Mouse (Mus musculus) stomach, embryonic 14.5 days (tissue): ENCODE data around the gene Tut7. TPM values are rescaled to one million over a fixed set of nuclear protein-coding genes. Genes with fewer than 3 reads are reported as not detected.
A peak's percentile ranks its signal among the peaks of the same experiment; 100 is the strongest.

Source experiments
- ATAC-seq: fragments of 200-750 bp; cut with Nextera tagmentation; 2 replicates; pipeline ENCODE4 v1.8.0; 2017; ENCODE audit warnings: low read depth, moderate TSS enrichment; ENCODE audit not compliant: insufficient number of reproducible peaks, insufficient read depth, low FRiP score
- H3K27ac ChIP-seq: fragments of 300-500 bp; sonication (generic); 2 replicates; pipeline ENCODE4 v1.5.1; 2014; ENCODE audit warnings: mild to moderate bottlenecking, low read length, moderate library complexity, mixed read lengths
- H3K27me3 ChIP-seq: fragments of 300-500 bp; sonication (generic); 2 replicates; pipeline ENCODE4 v1.6.1; 2014; ENCODE audit warnings: low read length, control low read depth, mixed read lengths; ENCODE audit not compliant: control insufficient read depth, insufficient read depth
- H3K36me3 ChIP-seq: fragments of 300-500 bp; sonication (generic); 2 replicates; pipeline ENCODE4 v1.6.1; 2014; ENCODE audit warnings: mild to moderate bottlenecking, control low read depth, low read length, moderate library complexity, mixed read lengths; ENCODE audit not compliant: control insufficient read depth, insufficient read depth
- H3K4me1 ChIP-seq: fragments of 300-500 bp; sonication (generic); 2 replicates; pipeline ENCODE4 v1.6.1; 2014; ENCODE audit warnings: low read length, control low read depth, mixed read lengths; ENCODE audit not compliant: control insufficient read depth, insufficient read depth
- H3K4me2 ChIP-seq: fragments of 300-500 bp; sonication (generic); replicated peaks from 2 replicates; pipeline ENCODE4 v1.6.1; 2014; ENCODE audit warnings: low read depth, low read length, control low read depth
- H3K4me3 ChIP-seq: fragments of 300-500 bp; sonication (generic); 2 replicates; pipeline ENCODE4 v1.5.1; 2014; ENCODE audit warnings: low read depth, low read length, control low read depth
- H3K9ac ChIP-seq: fragments of 300-500 bp; sonication (generic); replicated peaks from 2 replicates; pipeline ENCODE4 v1.6.1; 2014; ENCODE audit warnings: low read depth, mild to moderate bottlenecking, control low read depth, low read length, moderate library complexity, mixed read lengths
- H3K9me3 ChIP-seq: fragments of 300-500 bp; sonication (generic); 2 replicates; pipeline ENCODE4 v1.6.1; 2016; ENCODE audit warnings: low read depth, low read length, control low read depth; ENCODE audit not compliant: control insufficient read depth
- WGBS: fragments of 180-500 bp; shearing (Covaris S2); extraction: QIAGEN DNeasy Blood & Tissue Kit; methylation state at CpG from one replicate; pipeline ENCODE4 v1.1.7; 2014; 5-methylcytosine and 5-hydroxymethylcytosine counted together
- polyA plus RNA-seq: library from polyadenylated mRNA; unstranded; fragments of >200 nt; fragmentation: Nextera tagmentation; extraction: Ambion mirVana; gene quantifications from 2 replicates; pipeline ENCODE4 v1.2.1, GENCODE M21; 2014

The Tut7 gene
- polyA plus RNA-seq, 1 experiment from 2014 or later = 49.4 TPM

DNA sequence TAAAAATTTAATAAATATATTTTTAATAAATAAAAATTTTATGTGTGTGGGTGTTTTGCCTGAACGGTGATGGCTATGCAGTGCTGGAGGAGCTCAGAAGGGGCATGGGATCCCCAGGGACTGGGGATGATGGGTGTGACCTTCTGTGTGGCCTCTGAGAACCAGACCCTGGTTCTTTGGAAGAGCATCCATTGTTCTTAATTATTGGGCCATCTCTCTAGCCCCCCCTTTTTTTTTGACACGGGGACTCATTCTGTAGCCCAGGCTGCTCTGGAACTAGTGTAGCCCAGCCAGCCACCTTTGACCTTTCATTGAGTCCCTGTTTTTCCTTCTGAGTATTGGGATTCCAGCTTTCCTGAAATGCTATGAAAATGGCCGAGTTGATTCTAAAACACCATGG is 13.9 kb upstream of the Tut7 start:
- H3K27ac ChIP-seq = no peak overlapping the region
- H3K4me1 ChIP-seq = peaks cover 9% of the 10 kb centered on the region
- no peaks in the 10 kb centered on the region for H3K36me3 ChIP-seq
- H3K4me2 ChIP-seq = no peak overlapping the region
- H3K27me3 ChIP-seq = no peaks in the 10 kb centered on the region
- no peak for ATAC-seq
- H3K9me3 ChIP-seq = no peaks in the 10 kb centered on the region
- no peak overlapping the region for H3K4me3 ChIP-seq
- 79% methylated on average over 3 of the region's 3 CpGs for WGBS
- no peak overlapping the region for H3K9ac ChIP-seq

DNA sequence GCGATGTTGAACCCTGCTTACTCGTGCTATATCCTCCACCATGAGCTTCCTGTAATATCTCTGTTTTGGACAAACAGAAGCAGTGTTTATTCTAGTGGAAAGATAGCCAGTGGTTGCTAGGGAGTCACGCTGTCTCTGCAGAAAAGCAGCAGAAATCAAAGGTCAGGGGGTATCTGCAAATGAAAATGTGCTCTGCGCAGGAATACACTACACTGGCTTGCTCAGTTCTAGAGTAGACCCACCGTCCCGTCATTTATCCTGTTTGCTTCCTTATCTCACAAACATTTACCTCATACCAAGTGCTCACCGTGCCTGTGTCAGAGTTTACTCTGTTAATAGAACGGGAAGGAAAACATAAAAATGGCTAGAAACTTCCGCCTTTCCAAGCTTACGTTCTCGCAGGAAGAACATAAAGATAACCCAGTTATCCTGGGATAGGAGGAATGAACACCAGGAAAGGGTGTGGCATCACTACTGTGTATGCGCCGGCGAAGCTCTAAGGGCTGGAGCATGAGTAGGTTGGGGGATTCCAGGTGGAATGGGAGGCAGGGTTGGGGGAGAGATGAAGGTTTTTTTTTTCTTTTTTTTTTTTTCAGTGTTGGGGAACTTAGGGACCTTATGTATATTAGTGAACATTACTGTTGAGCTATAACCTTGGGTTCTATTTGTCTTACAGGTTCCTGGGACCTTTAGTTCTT is 13.3 kb upstream of the Tut7 start:
- WGBS = 43% methylated on average over 14 of the region's 14 CpGs
- peak; percentile 46; the same call in 1 of the 2 replicates for ATAC-seq
- Histone ChIP-seq H3K4me2 (no peak overlapping the region), H3K4me1 (peaks cover 9% of the 10 kb centered on the region), H3K36me3 (no peaks in the 10 kb centered on the region), H3K4me3 (no peak overlapping the region), H3K27ac (peak overlapping the region; percentile 59; the same call in 1 of the 2 replicates), H3K9me3 (no peaks in the 10 kb centered on the region), H3K27me3 (no peaks in the 10 kb centered on the region), H3K9ac (no peak overlapping the region)

DNA sequence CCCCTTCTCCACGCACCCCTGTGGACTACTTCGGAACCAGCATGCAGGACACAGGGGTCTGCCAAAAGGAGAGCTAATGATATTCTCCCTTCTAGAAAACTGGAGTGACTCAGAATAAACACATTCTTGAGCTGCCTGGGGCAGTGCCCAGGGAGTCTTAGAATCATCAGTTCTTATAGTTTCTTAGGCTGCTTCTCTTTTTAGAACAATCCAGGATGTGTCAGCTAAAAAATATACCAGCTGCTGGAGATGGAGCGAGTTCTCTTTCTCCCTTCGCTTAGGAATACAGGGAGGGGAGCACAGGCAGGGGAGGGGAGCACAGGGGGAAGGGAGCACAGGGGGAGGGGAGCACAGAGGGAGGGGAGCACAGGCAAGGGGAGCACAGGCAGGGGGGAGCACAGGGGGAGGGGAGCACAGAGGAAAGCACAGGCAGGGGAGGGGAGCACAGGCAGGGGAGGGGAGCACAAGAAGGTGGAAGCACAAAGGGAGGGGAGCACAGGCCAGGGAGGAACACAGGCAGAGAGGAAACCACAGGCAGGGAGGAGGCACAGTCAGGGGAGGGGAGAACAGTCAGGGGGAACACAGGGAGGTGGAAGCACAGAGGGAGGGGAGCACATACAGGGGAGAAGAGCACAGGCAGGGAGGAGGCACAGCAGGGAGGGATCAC is 12.0 kb upstream of the Tut7 start:
- Histone ChIP-seq H3K36me3 (no peaks in the 10 kb centered on the region), H3K4me2 (no peak overlapping the region), H3K27me3 (no peaks in the 10 kb centered on the region), H3K4me1 (peaks cover 9% of the 10 kb centered on the region), H3K27ac (peak overlapping the region; percentile 85), H3K9me3 (no peaks in the 10 kb centered on the region), H3K9ac (no peak overlapping the region), H3K4me3 (no peak overlapping the region)
- peak; percentile 68; the same call in 1 of the 2 replicates for ATAC-seq
- WGBS = 34% methylated on average over 4 of the region's 4 CpGs

DNA sequence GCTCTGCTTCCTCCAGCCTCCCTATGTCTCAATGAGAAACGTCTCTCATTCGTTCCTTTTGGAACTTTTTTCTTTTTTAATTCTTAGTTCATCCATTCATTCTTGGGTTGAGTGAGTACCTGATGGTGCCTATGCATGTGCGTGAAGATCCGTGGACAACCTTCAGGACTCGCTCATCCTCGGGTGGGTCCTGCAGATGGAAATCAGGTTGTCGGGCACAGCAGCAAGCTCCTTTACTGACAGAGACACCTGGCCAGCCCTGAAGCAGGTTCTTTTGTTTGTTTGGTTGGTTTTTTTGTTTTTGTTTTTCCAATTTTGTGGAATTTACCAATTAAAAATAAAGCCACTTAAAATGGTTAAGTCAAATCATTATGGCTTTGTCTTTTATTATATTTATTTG is 9.9 kb upstream of the Tut7 start:
- ATAC-seq = no peak
- Histone ChIP-seq H3K27me3 (no peaks in the 10 kb centered on the region), H3K4me3 (no peak overlapping the region), H3K4me2 (no peak overlapping the region), H3K27ac (no peak overlapping the region), H3K36me3 (no peaks in the 10 kb centered on the region), H3K9ac (no peak overlapping the region), H3K4me1 (peaks cover 9% of the 10 kb centered on the region), H3K9me3 (no peaks in the 10 kb centered on the region)
- WGBS = 82% methylated on average over 7 of the region's 7 CpGs

DNA sequence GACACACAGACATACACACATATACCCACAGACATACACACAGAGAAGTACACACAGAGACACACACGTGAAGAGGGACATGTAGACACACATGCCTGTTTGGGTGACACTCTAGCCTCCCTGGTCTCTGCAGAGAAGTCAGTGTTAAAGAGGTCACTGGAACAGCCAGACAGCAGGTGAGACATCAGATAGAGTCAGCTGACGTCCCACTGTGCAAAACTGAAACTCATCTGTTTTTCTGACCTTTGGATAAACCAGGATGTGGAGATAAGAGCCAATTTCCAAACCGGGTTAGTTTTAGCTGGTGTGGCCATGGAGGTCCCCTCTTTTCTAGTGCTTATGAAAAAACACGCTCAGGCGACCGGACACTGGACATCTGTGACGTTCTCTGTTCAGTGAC is 9.5 kb upstream of the Tut7 start:
- ATAC-seq = no peak
- no peak overlapping the region for H3K9ac ChIP-seq
- 57% methylated on average over 7 of the region's 7 CpGs for WGBS

DNA sequence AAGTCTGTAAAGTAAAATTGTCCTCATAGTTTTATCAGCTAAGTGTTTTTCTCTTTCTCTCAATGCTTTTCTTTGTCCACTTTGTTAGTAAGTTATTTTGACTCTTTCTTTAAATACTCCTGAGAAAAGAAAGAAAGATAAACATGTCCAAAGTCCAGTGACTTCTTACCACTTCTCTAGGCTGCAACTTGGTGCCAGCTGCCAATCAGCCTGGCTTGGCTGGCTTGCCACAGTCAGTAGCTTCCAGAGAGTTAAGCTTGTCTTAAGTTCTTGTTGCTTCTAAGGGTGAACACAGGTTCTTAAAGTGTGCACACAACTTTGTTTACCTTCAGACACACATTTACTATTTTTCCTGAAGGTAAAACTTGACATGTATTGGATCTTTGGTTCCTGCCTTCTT is 3.0 kb upstream of the Tut7 start:
- no peak for ATAC-seq
- Histone ChIP-seq H3K4me1 (peaks cover 8% of the 10 kb centered on the region; the same call in 1 of the 2 replicates), H3K9me3 (no peaks in the 10 kb centered on the region), H3K27me3 (no peaks in the 10 kb centered on the region), H3K27ac (no peak overlapping the region), H3K9ac (no peak overlapping the region), H3K36me3 (no peaks in the 10 kb centered on the region; the same call in 1 of the 2 replicates), H3K4me3 (no peak overlapping the region), H3K4me2 (no peak overlapping the region)

More for the DNA sequence above, 9.5 kb upstream of the Tut7 start:
- Histone ChIP-seq H3K4me2 (no peak overlapping the region), H3K4me3 (no peak overlapping the region), H3K4me1 (peaks cover 9% of the 10 kb centered on the region), H3K27ac (no peak overlapping the region), H3K27me3 (no peaks in the 10 kb centered on the region), H3K36me3 (no peaks in the 10 kb centered on the region), H3K9me3 (no peaks in the 10 kb centered on the region)

DNA sequence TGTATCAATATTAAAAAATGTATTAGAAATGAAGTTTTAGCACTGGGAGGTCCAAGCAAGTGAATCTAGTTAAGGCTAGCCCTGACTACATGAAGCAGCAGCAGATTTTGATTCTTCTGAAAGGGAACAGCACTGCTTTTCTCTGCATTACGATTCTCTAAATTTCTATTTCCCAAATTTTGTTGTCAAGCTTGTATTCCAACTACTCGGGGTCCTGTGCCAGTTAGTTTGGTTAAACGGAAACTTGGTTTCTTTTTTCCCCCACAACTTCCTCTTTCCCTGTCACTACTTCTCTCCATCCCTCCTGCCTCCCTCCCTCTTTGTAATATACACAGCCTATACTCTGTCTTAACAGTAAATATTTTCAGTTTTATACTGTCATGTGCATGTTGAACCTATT is 2.1 kb downstream of the Tut7 start:
- WGBS = 75% methylated on average over 3 of the region's 3 CpGs
- Histone ChIP-seq H3K36me3 (peaks cover 9% of the 10 kb centered on the region; the same call in 1 of the 2 replicates), H3K27me3 (no peaks in the 10 kb centered on the region), H3K4me2 (peak overlapping the region; percentile 62; the same call in 1 of the 2 replicates), H3K9me3 (no peaks in the 10 kb centered on the region), H3K27ac (no peak overlapping the region), H3K4me1 (peaks cover 23% of the 10 kb centered on the region; the same call in 1 of the 2 replicates), H3K4me3 (no peak overlapping the region; the same call in 1 of the 2 replicates), H3K9ac (no peak overlapping the region)
- ATAC-seq = no peak

DNA sequence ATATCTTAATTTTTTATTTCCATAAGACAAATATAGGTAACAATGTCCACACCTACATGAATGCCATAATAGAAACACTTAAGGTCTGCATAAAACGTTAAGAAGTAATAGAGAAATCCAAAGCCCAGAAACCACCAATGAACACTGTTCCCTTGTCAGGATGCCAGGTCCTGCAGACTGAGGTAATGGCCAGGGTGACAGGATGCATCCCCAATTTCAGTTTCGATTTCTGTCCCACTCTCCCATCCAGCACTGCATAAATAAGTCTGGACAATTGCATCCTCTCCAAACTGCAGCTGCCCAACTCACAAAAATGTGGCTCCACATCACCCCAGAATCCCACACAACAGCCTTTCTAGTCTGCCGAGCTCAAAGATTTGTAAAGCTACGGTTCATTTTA is 2.8 kb downstream of the Tut7 start:
- Histone ChIP-seq H3K27me3 (no peaks in the 10 kb centered on the region), H3K36me3 (peaks cover 15% of the 10 kb centered on the region)

More for the DNA sequence above, 2.8 kb downstream of the Tut7 start:
- H3K27ac ChIP-seq = no peak overlapping the region
- no peaks in the 10 kb centered on the region for H3K9me3 ChIP-seq
- H3K4me1 ChIP-seq = peaks cover 23% of the 10 kb centered on the region; the same call in 1 of the 2 replicates
- WGBS = 77% methylated on average over 4 of the region's 4 CpGs
- no peak for ATAC-seq
- H3K9ac ChIP-seq = no peak overlapping the region
- H3K4me3 ChIP-seq = no peak overlapping the region
- H3K4me2 ChIP-seq = no peak overlapping the region
